Mouse (Mus musculus): ENCODE data around the gene Cd96. TPM values are rescaled to one million over a fixed set of nuclear protein-coding genes. Genes with fewer than 3 reads are reported as not detected.

Cd96 gene
- total RNA-seq, 1 experiment from 2014 or later = 13.5 TPM

DNA sequence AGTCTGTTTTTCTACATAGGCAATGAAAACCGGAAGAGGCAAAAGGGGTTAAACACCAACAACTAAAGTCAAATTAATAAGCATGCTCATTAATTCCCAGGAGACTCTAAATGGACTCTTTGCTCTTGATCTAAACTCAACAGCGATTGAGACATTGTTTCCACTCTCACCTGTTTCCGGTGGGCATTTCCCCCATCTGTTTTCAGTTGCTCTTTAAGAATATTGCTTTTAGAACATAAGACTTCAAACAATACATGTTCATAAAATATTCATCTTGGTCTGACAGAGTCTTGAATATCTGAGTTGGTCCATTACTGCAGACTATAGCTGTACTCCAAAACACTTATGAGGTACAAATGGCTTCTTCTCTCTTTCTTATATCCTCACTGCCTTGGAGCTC is 119.1 kb downstream of the Cd96 start:
- no peak for ATAC-seq (ENCODE audit: extremely low read depth, insufficient number of reproducible peaks, low FRiP score, poor library complexity, severe bottlenecking)

DNA sequence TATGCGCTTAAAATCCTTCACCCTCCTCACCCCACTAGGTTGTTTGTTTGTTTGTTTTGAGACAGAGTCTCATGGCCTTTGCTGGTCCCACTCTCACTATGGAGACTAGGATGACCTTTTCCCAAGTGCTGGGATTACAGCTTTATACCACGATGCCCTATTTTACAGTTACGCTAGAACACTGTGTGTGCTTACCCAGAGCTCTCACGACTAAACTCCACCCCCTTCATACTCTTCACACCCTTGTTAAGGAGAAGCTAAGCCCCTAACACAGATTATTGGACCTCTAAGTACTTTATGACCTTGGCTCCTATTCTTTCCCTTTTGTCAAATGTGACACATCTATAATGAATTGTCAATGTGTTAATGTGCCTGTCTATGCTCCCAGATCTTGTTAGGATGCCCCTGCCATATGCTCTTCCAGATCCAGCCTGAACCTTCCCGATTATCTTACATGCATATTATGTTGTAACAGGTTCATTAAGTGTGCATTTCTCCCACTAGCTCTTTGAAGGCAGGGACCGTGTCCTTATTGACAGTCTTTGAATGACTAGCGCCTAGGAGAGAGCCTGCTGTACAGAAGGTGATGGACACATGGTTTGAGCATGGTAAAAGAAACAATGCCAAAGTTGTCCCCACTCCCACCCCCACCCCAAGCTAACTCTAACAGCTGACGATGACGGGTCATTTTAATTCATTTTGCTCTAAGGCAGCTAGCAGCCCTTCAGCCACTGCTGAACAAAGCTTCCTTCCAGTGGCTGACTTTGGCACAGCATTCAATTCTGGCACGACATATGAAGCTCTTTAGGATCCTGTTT is 120.5 kb downstream of the Cd96 start:
- no peak for ATAC-seq (ENCODE audit: extremely low read depth, insufficient number of reproducible peaks, low FRiP score, poor library complexity, severe bottlenecking)

GRCm38 (mm10) chr16:45998231-45998630 is 121.8 kb downstream of the Cd96 start:
- no peak for ATAC-seq (ENCODE audit: extremely low read depth, insufficient number of reproducible peaks, low FRiP score, poor library complexity, severe bottlenecking)

DNA sequence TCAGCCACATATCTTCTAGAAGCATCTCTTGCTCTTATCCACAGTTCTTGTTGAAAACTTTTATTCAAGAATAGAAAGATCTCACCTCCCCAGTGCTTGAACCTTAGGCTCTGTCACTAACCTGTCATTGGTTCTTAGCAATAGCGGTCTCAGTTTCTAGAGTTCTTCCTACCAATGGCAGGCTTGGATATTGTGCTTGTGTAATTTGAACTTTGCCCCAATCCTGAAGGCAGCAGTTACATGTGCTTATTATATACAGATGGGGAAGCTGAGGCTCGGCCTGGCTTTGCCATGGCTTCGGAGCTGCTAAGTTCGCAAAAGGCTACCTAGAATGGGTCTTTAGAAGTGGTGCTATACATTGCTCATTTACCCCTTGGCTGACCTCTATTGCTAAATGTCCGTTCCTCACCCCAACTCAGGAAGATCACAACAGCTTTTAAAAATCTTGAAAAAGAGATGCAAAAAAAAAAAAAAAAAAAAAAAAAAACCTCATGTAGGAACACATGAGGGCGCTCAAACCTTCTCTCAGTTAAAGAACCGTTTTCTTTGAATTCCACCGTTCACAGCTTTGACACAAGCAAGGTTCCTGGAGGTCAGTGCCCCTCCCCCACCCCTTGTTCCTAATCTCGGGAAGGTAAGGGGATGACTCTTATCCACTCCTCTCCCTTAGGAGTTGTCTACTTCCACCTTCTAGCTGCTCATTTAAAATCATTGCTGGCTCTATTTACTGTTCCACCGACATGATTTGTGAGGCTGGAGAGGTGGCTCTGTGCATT is 129.0 kb downstream of the Cd96 start:
- ATAC-seq (ENCODE audit: extremely low read depth, insufficient number of reproducible peaks, low FRiP score, poor library complexity, severe bottlenecking) = no peak

- no peak for ATAC-seq (ENCODE audit: extremely low read depth, insufficient number of reproducible peaks, low FRiP score, poor library complexity, severe bottlenecking)
Observed at GRCm38 (mm10) chr16:45986236-45986635, 133.8 kb downstream of the Cd96 start.

Other genes with a start within 250 kb of the Cd96 start
- not detected in 2 replicates for gene Phldb2, start 166.7 kb downstream of the Cd96 start, total RNA-seq (2017)
- 8.3 and 10.5 TPM in 2 replicates for gene Plcxd2, start 110.0 kb downstream of the Cd96 start, total RNA-seq (2017)
- 0.74 TPM in 1 of 2 replicates, not detected in the other for gene Gm4737, start 34.8 kb upstream of the Cd96 start, total RNA-seq (2017)

Measured in neutrophil, adult 5-6 weeks (primary cell).